Mouse (Mus musculus): ENCODE data around the gene Clic3. TPM values are rescaled to one million over a fixed set of nuclear protein-coding genes. Genes with fewer than 3 reads are reported as not detected.

Clic3 gene
- total and polyA plus RNA-seq, 3 experiments = 0.66 to 1.6 TPM; not detected in 1

- DNase-seq = no peak
Measured at GRCm38 (mm10) chr2:25480541-25480940, 23.9 kb downstream of the Clic3 start.

GRCm38 (mm10) chr2:25482969-25483368 is 26.3 kb downstream of the Clic3 start:
- no peak for DNase-seq

GRCm38 (mm10) chr2:25484901-25485647 is 28.4 kb downstream of the Clic3 start:
- no peak for DNase-seq

- DNase-seq = no peak
Measured at GRCm38 (mm10) chr2:25487965-25488670, 31.5 kb downstream of the Clic3 start.

GRCm38 (mm10) chr2:25488671-25489068 is 32.0 kb downstream of the Clic3 start:
- peak; percentile 74 for DNase-seq

- peak; percentile 50 for DNase-seq
Measured at GRCm38 (mm10) chr2:25492988-25493387, 36.4 kb downstream of the Clic3 start.

- no peak for DNase-seq
Measured at GRCm38 (mm10) chr2:25493476-25493961, 36.9 kb downstream of the Clic3 start, which contains the start of gene Lcn12. Lcn12 (minus strand) TSS chr2:25493911.

- peak; percentile 31 for DNase-seq
Measured at GRCm38 (mm10) chr2:25496462-25496861, 39.8 kb downstream of the Clic3 start.

GRCm38 (mm10) chr2:25497846-25498575 is 41.4 kb downstream of the Clic3 start:
- DNase-seq = peak; percentile 13

- DNase-seq = peak; percentile 48
Measured at GRCm38 (mm10) chr2:25498622-25499478, 42.2 kb downstream of the Clic3 start.

GRCm38 (mm10) chr2:25500071-25500575 is 43.5 kb downstream of the Clic3 start:
- DNase-seq = no peak

- DNase-seq = peak; percentile 89
Measured at GRCm38 (mm10) chr2:25500576-25501405, 44.2 kb downstream of the Clic3 start, which contains the start of gene Fbxw5. Fbxw5 (plus strand) TSS chr2:25500750.

GRCm38 (mm10) chr2:25501593-25502486 is 45.2 kb downstream of the Clic3 start, which contains the start of gene C8g:
C8g (minus strand) TSS chr2:25501719.
- DNase-seq = no peak

GRCm38 (mm10) chr2:25502726-25503125 is 46.1 kb downstream of the Clic3 start:
- DNase-seq = no peak

- no peak for DNase-seq
Measured at GRCm38 (mm10) chr2:25504538-25504937, 47.9 kb downstream of the Clic3 start.

- no peak for DNase-seq
Measured at GRCm38 (mm10) chr2:25505000-25505399, 48.4 kb downstream of the Clic3 start.

- DNase-seq = no peak
Measured at GRCm38 (mm10) chr2:25505860-25506259, 49.2 kb downstream of the Clic3 start.

- no peak for DNase-seq
Measured at GRCm38 (mm10) chr2:25506964-25507363, 50.3 kb downstream of the Clic3 start.
